Mouse (Mus musculus) lung, postnatal 4 days (tissue): ENCODE measurements around the gene Nek6.

ENCODE experiments used
- DNase-seq, 2 experiments: peaks; one replicate each; pipeline ENCODE4 v3.0.0; 2021

The Nek6 gene

DNA sequence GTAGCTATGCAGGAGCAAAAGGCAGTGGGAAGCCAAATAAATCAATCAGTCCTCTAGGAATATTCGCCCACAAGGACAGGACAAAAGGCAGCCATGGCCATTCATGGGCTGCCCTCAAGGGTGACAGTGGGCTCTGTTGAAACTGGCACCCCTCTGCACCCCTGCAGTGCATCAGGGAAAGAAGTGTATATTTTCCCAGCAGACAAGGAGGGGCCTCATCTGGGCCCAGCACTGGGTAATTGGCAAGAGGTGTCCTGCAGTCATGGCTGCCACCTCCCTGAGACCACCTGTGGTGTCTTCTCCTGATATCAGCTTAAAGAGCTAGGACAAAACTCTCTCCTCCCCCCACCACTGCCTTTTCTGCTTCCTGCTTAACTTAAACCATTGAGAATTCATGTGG lies 68.1 kb downstream of the Nek6 start:
- no peak for DNase-seq

DNA sequence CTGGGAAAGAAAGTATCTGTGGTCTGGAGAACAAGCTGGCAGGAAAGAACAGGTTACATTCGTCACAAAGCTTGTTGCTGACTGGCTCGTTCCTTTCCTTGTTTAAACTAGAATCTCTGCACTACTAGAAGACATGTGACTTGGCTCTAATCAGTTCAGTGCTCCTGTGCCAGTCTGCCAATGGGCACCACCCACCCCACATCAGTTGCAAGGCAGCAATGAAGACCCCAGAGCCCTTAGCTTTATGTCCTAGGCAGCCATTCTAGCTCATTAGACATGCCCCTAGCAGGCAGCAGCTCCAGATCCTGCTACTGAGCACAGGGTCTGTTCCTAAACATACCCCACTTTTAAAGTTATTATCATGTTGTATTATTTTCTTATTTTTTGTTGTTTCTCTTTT lies 72.5 kb downstream of the Nek6 start:
- no peak for DNase-seq

DNA sequence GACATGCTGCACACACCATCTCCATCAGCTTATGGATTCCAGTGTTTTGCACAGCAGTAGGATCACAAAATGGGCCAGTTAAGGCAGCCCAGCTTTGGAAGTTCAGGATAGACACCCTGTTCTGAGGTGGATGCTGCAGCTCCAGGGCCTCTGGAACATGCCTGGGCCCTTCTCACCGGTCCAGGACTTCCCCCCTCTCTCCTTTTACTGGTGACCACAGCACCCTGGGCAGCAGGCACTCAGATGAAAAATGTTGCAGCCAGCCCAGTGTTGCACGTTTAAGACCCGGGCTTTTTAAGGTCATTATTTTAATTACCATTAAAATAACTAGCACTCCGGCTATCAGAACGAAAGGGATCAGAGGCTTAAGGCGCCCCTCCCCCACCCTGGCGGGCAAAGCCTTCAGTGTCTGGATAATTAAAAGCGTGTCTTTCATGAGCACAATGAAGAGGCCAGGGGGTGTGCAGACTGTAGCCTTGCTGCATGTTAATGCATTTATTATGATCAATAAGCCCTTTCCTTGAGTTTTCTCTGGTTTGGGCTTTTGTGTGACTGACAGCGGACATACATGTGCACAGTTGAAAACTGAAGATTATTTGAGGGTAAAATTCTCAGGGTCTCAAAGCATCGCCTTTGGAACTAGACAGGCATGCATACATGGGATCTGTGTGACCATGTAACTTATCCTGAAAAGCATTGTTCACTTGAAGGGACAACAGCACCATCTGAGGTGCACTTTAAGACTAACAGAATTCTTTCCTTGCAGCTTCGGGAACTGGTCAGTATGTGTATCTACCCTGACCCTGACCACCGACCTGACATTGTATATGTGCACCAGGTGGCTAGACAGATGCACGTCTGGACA lies 73.3 kb downstream of the Nek6 start:
- no peak for DNase-seq

DNA sequence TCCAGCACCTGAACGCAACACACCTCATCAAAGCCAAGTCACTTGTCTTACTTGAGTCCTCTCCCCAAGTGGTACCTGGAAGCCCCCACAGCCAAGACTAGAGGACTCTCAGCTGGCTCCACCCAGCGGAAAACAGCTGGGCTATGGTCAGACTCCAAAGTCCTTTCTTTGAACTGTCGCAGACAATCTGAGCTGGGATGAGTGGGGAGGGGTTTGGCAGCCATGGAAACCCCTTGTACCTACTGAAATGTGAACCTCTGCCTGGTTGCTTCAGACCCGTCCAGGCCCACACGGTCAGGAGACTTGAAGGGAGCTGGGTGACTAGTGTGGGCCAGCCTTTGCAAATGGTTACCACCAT lies 73.9 kb downstream of the Nek6 start:
- DNase-seq: no peak

DNA sequence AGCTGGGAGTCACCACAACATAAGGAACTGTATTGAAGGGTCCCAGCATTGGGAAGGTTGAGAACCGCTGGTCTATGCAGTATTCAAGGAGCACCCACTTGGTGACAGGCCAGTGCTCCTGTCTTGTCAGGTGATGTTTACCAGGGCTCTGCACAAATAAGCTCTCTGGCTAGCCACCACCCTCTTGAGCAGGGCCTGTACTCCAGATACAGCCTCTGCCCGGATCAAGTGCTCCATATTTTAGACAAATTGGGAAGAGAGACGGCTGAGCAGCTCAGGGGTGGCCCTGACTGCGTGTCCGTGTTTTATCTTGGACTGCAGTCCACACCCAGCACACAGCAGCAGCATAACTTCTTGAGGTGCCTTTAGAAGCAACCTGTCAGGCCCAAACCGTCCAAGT lies 75.3 kb downstream of the Nek6 start:
- DNase-seq: no peak

DNA sequence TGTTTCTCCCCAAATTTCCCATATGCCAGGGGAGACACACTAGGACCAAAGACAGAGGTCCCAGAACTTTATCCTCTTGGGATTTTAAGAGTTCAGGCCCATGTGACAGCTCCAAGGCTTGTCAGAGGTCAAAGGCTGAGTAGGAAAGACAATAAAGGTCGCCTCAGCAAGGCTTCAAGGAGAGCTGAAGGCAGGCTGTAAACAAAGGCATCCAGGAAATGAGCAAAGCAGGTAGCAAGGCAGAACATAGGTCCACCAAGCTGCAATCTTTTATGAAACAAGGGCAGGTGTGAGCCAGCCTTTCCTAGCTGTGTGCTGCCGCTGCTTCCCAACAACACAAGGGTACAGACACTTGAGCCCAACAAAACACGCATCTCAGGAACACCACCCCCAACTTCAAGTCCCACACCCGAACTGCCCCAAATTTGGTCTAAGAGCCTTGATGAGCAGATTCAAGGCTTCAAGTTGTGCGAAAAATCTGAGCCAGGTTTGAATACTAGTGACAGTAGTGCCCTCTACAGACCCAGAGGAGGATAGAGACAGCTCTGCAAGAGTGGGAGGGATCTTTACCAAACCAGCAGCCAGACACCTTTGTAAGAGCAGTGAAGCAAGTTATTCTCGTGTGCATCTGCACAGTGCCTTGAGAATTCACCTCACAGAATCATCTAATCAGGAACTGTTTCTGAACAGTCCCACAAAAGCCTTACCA lies 80.5 kb downstream of the Nek6 start:
- DNase-seq: no peak

DNA sequence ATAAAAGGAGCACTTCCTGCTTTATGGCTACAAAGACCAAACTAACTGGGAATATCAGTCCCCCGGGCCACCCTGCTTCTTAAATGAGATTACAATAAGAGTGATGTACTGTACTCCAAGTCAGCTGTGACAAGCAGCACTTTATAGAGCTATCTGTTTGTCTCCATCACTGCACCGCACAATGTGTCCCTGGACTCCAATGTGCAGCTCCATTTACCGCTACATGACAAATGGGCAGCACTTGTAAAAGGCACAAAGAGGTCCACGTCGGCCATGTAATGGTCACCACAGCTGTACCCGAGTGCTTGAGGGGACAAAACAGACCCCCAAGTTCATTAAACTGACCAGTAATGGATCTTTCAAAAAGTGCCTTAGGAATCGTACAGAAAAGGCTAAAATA lies 83.4 kb downstream of the Nek6 start:
- DNase-seq: no peak

DNA sequence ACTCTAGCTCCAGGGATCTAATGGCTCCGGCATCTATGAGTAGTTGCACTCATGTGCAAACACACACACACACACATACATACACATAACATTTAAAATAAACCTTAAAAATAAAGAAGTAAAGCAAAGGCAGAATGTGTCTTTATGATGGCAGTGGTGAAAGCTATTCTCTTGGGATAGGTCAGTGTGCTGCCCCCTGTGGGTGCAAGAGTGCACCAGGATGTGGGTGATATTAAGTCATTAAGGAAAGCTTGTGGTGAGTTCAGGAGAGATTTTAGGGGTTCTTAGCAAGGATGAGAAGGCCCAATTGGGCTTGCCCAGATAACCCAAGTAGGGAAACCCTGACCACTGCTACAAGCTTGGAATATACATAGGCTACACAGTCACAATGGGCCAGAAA lies 86.5 kb downstream of the Nek6 start:
- DNase-seq: no peak

DNA sequence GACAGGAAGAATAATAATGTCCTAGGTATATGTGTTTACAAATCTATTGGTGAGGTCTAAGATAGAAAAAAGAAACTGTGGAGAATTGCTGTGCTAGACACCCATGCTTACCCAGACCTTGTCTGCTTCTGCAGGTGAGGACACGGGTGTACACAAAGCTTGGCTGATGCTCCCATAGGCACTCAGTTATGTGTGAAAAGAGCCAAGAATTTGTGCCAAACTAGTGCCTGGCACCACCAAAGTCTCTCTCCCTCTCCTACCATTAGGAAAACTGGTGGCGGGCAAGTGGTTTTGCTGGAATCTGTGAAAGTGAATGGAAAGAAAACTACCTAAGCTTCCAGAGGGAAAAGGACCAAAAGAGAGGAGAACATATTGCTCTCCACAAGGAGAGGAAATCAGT lies 87.0 kb downstream of the Nek6 start:
- DNase-seq: no peak

DNA sequence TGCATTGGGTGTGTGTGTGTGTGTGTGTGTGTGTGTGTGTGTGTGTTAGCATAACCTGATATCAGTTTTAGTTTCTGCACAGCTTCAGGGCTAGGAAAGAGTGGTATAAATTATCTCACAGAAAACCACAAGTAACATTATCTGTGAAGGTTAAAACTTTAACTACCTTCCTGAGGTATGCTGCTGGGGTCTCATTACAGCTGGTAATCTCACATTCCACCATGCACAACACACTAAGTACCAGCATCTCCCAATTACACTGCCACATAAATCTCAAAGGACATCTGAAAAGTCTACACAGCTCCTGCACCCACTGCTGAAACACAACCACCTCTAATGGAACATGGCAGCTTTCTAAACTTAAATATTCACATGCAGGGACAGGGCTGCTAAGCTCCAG lies 89.4 kb downstream of the Nek6 start:
- DNase-seq: no peak

DNA sequence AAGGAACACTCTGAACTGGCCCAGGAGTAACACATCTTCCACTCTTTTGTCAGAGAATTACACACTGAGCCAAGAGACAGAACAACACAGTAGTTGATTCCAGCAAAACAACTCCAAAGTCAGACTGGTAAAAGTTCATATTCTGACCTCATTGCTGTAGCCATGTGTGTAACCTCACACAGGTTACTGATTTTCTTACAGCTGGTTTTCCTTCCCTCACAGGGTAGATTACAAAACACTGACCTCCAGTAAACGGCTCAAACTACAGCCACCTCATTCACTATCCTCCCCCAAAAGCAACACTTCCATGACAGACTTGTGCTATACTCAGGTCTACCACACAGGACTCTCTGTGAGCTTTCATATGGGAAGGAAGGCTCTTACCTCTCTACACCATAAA lies 96.3 kb downstream of the Nek6 start:
- no peak for DNase-seq

DNA sequence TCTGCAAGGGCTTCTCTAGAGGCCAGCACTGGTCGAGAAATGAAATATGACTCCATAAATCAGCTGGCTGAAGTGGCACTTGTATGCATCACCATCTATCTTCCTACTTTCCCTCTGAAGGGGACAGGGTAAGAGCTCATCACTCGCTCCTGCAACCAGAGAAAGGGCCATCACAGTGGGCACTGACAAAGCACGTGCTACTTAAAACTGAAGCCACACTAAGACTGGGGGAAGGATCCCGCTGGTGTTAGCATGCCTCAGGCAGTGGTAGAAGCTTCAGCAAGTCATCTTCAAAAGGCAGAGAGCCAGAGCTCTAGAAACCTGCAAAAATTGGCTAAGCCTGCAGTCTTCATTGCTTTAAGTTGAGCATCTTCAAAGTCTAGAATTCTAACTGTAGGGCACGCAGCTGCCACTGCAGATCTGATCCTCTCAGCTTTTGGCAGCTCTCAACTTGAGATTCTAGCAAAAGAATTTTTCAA lies 97.4 kb downstream of the Nek6 start:
- no peak for DNase-seq

DNA sequence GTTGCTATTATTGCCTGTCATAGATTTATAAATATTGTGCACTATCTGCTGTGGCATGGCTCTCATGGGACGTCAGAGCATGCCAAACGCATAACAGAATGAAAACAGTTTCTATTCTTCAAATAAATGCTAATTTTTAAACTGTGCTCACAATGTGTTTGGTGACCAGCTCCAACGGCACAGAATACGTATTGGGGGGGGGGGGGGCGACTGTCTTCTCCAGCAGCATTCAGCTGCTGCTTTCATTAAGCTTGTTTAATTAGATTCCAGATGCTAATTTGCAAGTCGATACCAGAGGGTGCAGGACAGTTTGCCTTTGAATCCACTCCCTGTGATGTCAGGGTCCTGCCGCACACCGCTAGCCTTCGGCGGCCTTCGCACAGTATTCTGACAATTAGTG lies 97.9 kb downstream of the Nek6 start:
- DNase-seq: no peak

DNA sequence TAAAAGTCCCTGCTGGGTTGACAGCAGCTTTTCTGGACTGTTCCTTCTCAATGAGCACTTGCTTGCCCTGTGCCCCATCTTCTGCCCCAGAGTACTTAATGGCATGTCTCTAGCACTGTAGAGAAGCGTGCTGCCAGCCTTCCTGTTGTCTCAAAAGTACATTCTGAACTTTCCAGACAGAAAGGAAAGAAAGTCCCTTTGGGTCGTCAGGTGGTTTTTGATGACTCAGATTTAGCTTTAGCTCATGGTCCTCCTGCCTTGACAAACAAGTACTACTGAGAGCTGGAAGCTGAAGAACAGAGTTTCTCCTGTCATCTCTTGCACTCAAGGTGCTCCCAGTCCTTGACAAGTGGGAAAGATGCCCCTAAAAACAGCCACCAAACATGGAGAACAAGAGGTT lies 98.7 kb downstream of the Nek6 start:
- DNase-seq: no peak

DNA sequence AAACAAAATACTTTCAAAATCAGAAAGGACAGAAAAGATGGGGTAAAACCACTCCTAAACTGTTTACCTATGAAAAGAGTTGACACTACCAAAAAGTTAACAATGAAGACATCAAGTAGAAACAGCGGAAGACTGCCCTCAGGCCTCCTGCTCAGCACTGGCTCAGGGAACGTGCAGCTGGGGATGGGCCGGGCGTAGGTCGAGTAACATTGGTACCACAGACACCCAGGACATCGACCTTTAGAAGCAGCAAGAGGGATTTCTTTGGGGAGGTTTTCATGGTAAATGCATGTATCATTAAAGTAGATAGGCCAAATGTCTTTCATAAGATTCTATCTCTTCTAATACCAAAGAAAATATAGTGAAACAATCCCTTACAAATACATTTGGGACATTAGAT lies 101.2 kb downstream of the Nek6 start:
- DNase-seq: no peak

DNA sequence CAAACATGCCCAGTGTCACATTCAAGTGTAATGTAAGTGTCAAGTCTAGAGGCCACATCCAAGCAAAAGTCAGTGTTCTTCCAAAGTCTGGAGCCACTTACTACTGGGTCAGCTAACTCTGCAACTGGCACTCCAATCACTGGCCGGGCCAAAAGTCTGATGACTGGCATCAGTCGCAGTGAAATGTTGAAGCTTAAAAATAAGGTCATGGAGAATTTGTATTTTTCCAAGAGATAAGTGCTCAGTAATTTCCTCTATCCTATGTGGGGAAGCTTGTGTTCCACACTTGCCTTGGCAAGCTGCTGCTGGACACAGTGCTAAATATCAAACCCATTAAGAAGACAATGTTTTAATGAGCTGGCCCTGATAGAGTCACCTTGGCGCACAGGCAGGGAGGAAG lies 102.1 kb downstream of the Nek6 start:
- DNase-seq: no peak

DNA sequence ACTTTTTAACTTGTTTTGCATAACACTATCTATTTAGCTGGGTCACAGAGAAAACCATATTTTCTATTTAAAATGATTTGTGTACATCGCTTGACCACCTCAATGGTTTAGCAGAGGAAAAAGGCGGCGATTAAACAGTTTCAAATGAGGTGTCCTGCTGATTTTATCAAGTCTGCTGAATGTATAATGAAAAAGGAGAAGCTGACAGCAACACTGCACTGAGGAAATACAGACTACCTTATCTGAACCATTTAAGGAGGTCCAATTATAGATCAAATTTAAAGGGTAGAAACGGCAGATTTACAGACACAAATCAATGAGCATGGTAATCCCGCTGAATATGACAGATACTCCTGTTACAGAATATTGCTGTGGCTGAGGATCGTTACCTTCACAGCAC lies 103.0 kb downstream of the Nek6 start:
- DNase-seq: no peak

DNA sequence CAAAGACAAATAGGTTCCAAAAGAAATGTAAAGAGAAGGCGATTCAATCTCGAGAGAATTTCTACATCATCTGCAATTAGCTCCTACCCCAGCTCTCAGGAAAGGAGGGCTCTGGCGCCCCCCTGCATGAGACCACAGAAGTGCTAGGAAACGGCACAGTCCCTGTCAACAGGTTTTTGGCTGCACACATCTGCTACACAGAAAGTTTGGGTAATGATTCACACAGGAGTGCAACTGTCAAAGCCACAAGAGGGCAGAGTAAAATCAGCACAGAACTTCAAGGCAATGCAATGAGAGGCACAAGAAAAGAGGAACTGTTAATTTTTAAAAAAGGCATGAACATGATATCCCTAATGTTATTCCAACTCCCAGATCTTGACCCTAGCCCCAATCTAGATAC lies 104.6 kb downstream of the Nek6 start:
- peak; percentile 23 to 28 for DNase-seq

DNA sequence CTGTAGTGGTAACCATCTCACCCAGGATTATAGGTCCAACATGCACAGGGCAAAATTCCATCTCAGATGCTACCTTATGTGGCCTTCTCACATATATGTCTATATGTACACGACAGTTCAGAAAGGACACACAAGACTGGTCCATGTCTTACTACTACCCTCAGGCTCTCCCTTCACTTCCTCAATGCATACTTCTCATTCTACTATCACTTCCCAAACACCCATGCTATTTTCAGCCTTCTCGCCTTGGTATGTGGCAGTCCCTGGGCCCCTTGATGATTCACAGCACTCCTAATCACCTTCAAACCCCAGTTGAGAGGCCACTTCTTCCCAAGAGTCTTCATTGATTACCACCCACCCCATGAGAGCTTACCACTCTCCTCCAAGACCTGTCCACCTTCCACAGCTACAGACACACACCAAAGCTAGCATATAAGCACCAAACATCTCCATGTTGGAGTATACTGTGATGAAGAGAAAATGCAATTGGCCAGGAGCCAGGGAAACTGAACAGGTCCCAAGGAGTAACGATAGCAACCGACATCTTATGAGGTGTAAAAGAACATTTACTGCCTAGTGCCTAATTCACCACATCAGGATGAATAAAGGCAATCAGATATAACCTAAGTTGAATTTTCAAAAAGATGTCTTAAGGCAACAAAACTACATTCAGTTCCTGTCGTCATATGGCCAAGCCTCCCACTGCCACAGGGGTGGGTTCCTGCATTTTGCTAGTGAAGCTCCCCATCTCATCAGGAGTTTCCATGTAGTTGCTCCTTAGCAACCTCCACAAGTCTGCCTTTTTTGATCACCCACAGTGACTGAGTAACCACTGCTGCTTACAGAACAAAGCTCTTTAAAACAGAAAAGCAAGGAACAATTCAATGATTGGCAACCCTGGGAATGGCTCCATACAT lies 105.8 kb downstream of the Nek6 start:
- DNase-seq: no peak

DNA sequence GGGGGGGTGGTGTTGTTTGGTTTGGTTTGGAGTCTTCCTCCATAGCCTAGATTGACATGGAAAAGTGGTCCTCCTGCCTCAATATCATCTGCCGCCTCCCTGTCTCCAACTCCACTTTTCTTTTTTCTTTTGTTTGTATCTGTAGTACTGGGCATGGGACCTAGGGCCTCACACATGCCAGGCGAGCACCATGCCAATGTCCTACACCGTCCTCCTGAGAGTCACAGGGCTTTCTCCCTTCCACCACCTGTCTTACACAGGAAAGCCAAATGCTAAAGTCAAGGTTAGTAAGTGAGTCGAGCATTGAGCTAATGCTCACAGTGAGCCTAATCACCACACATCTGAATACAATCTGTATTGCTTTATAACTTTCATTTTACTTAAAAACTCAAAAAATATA lies 108.3 kb downstream of the Nek6 start:
- no peak for DNase-seq

DNA sequence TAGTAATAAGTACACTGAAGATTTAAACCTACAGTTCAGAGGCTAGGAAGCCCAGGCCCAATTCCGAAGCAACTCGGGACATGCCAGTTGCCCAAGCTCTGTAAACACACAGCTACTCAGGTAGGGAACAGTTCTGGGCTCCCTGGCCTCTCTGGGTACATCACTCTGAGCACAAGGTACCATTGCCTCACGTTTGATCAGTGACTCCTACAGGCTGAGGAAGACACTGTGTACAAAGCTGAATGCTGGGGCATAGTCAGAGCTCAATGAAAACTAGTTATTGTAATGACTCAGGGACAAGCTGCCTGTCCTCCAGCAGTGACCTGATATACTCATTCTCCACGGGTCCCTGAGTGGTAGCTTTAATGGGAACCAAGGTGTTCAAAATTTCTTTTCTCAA lies 109.6 kb downstream of the Nek6 start:
- DNase-seq: no peak

DNA sequence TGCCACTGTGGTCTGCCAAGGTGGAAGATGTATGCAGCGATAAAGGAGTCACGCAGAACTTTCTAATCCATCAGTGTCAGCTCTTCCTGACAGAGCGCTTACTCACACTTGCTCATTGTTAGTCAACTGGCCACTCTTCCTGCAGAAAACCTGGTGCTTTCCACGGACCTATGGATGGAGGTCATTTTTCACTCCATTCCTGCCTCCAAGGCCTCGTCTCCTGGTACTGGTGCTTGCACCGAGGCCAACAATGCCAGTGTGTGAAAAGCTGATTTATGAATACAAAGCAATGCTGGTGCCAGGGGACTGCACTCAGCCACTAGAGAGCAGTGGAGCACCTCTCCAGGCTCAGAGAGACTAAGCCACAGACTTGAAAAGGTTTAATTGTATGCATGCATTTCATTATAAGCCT lies 110.2 kb downstream of the Nek6 start:
- DNase-seq: no peak

DNA sequence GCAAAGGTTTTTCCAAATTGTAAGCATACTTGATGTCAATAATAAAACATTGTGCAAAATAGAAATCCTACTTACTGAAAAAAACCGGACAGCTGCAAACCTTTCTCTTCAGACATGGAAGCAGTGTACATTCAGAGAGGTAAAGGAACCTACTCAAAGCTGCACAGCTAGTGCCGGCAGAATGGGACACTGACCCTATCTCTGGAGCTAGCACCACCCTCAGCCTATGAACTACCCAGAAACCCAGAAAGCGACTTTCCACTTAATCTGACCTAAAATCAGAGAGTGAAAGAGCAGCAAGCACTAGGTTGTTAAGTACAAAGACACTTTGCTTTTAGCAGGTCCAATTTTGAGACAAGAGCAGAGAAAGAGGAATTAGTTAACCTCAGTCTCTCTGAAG lies 112.0 kb downstream of the Nek6 start:
- no peak for DNase-seq
